Mouse (Mus musculus) thymus, adult 2 months (tissue): Measurements from ENCODE around the gene Pip5kl1. TPM values are rescaled to one million over a fixed set of nuclear protein-coding genes. Genes with fewer than 3 reads are reported as not detected.

Experiments used
- DNase-seq: peaks from one replicate; pipeline ENCODE4 v3.0.0; 2021
- H3K27ac ChIP-seq: fragments of 200-500 bp; 2 replicates; pipeline ENCODE4 v1.5.1; 2012; ENCODE audit warnings: low read length, control low read depth; ENCODE audit not compliant: control insufficient read depth, insufficient read depth
- H3K27me3 ChIP-seq: fragments of 200-500 bp; 2 replicates; pipeline ENCODE4 v1.6.1; 2012; ENCODE audit warnings: mild to moderate bottlenecking, low read length, moderate library complexity, mixed read lengths; ENCODE audit not compliant: control insufficient read depth, insufficient read depth
- H3K36me3 ChIP-seq: fragments of 200-500 bp; 2 replicates; pipeline ENCODE4 v1.6.1; 2012; ENCODE audit warnings: mild to moderate bottlenecking, low read length, moderate library complexity; ENCODE audit not compliant: control insufficient read depth, insufficient read depth
- H3K4me1 ChIP-seq: fragments of 200-500 bp; replicated peaks from 2 replicates; pipeline ENCODE4 v1.6.1; 2012; ENCODE audit warnings: low read length; ENCODE audit not compliant: control insufficient read depth, insufficient read depth
- H3K4me3 ChIP-seq: fragments of 200-500 bp; 2 replicates; pipeline ENCODE4 v1.5.1; 2012; ENCODE audit warnings: mild to moderate bottlenecking, low read length, control low read depth, moderate library complexity; ENCODE audit not compliant: control insufficient read depth, insufficient read depth
- CTCF ChIP-seq: fragments of 200-500 bp; IDR thresholded peaks from 2 replicates; pipeline ENCODE4 v1.5.1; 2012; ENCODE audit warnings: mild to moderate bottlenecking, control low read depth, low read length, moderate library complexity, borderline replicate concordance; ENCODE audit not compliant: control insufficient read depth, poor library complexity, insufficient read depth; ENCODE audit errors: extremely low read depth
- POLR2A ChIP-seq: fragments of 200-500 bp; IDR thresholded peaks from 2 replicates; pipeline ENCODE4 v1.6.1; 2012; ENCODE audit warnings: mild to moderate bottlenecking, low read length, control low read depth, moderate library complexity; ENCODE audit not compliant: control insufficient read depth, poor library complexity, insufficient read depth; ENCODE audit errors: extremely low read depth
- WGBS: fragments of 180-500 bp; shearing (Covaris S2); methylation state at CpG from one replicate; pipeline ENCODE4 v1.1.7; 2018; 5-methylcytosine and 5-hydroxymethylcytosine counted together
- polyA plus RNA-seq: library from polyadenylated mRNA; depleted of rRNA; stranded (reverse); fragments of >200 nt; gene quantifications from 2 replicates; pipeline ENCODE4 v1.2.3, GENCODE M21; 2012

Gene Pip5kl1
- polyA plus RNA-seq, 1 experiment = 0.92 TPM

GRCm38 (mm10) chr2:32534733-32535471 lies 39.7 kb upstream of the Pip5kl1 start, which contains the start of gene Fam102a:
Gene Fam102a (plus strand): TSS chr2:32535332.
- Histone ChIP-seq H3K27ac (peak within 1 kb of the TSS; percentile 47), H3K36me3 (no peaks in the 10 kb centered on the region), H3K4me1 (peaks cover 34% of the 10 kb centered on the region), H3K27me3 (peaks cover 7% of the 10 kb centered on the region; the same call in 1 of the 2 replicates), H3K4me3 (peak within 1 kb of the TSS; percentile 80)
- TF ChIP-seq CTCF = no peak; the same call in 1 of the 2 replicates
- TF ChIP-seq POLR2A = peak; percentile 94
- under 1% methylated on average over 67 of the region's 67 CpGs for WGBS
- peak; percentile 99 for DNase-seq

- peak overlapping the region; percentile 80 for H3K4me3 ChIP-seq
- DNase-seq = no peak
- WGBS = under 1% methylated on average over 56 of the region's 56 CpGs
- peaks cover 7% of the 10 kb centered on the region; the same call in 1 of the 2 replicates for H3K27me3 ChIP-seq
- no peaks in the 10 kb centered on the region for H3K36me3 ChIP-seq
- TF ChIP-seq POLR2A = no peak
- no peak for TF ChIP-seq CTCF
- H3K27ac ChIP-seq = peak overlapping the region; percentile 47
- H3K4me1 ChIP-seq = peaks cover 35% of the 10 kb centered on the region
Observed at GRCm38 (mm10) chr2:32535501-32535991, 39.1 kb upstream of the Pip5kl1 start.

- peak overlapping the region; percentile 47; the same call in 1 of the 2 replicates for H3K27ac ChIP-seq
- DNase-seq = no peak
- peaks cover 42% of the 10 kb centered on the region for H3K4me1 ChIP-seq
- 5% methylated on average over 14 of the region's 14 CpGs for WGBS
- no peak for TF ChIP-seq POLR2A
- TF ChIP-seq CTCF = no peak
- H3K4me3 ChIP-seq = peak overlapping the region; percentile 80
- no peaks in the 10 kb centered on the region for H3K36me3 ChIP-seq
- H3K27me3 ChIP-seq = peaks cover 7% of the 10 kb centered on the region; the same call in 1 of the 2 replicates
Observed at GRCm38 (mm10) chr2:32536086-32536633, 38.4 kb upstream of the Pip5kl1 start.

- DNase-seq = no peak
- H3K27ac ChIP-seq = peak overlapping the region; percentile 47; the same call in 1 of the 2 replicates
- peak overlapping the region; percentile 80 for H3K4me3 ChIP-seq
- WGBS = 8% methylated on average over 11 of the region's 11 CpGs
- peaks cover 48% of the 10 kb centered on the region for H3K4me1 ChIP-seq
- H3K36me3 ChIP-seq = no peaks in the 10 kb centered on the region
- no peak for TF ChIP-seq POLR2A
- no peak for TF ChIP-seq CTCF
- peaks cover 7% of the 10 kb centered on the region; the same call in 1 of the 2 replicates for H3K27me3 ChIP-seq
Observed at GRCm38 (mm10) chr2:32536634-32537359, 37.8 kb upstream of the Pip5kl1 start.

- peaks cover 7% of the 10 kb centered on the region; the same call in 1 of the 2 replicates for H3K27me3 ChIP-seq
- H3K4me1 ChIP-seq = peaks cover 52% of the 10 kb centered on the region
- no peak for DNase-seq
- TF ChIP-seq POLR2A = no peak
- no peak for TF ChIP-seq CTCF
- no peaks in the 10 kb centered on the region for H3K36me3 ChIP-seq
- peak overlapping the region; percentile 80 for H3K4me3 ChIP-seq
- H3K27ac ChIP-seq = peak overlapping the region; percentile 1; the same call in 1 of the 2 replicates
- 13% methylated on average over 9 of the region's 9 CpGs for WGBS
Observed at GRCm38 (mm10) chr2:32537360-32537905, 37.2 kb upstream of the Pip5kl1 start.

- Histone ChIP-seq H3K27ac (no peak overlapping the region), H3K4me3 (peak overlapping the region; percentile 18), H3K4me1 (peaks cover 56% of the 10 kb centered on the region), H3K27me3 (peaks cover 7% of the 10 kb centered on the region; the same call in 1 of the 2 replicates), H3K36me3 (no peaks in the 10 kb centered on the region)
- DNase-seq = no peak
- 39% methylated on average over 5 of the region's 5 CpGs for WGBS
- TF ChIP-seq CTCF (no peak), POLR2A (no peak)
Observed at GRCm38 (mm10) chr2:32537941-32538340, 36.7 kb upstream of the Pip5kl1 start.
